Mouse (Mus musculus) forebrain, embryonic 15.5 days (tissue): ENCODE results near the gene Capn10. TPM values are rescaled to one million over a fixed set of nuclear protein-coding genes. Genes with fewer than 3 reads are reported as not detected.

Experiments used
- ATAC-seq: fragments of 200-750 bp; cut with Nextera tagmentation; replicated peaks from 2 replicates; pipeline ENCODE4 v1.8.0; 2017; ENCODE audit warnings: mild to moderate bottlenecking, moderate TSS enrichment, moderate library complexity
- H3K27ac ChIP-seq: fragments of 300-500 bp; sonication (generic); replicated peaks from 2 replicates; pipeline ENCODE4 v1.5.1; 2015; ENCODE audit warnings: mild to moderate bottlenecking, inconsistent platforms
- H3K27me3 ChIP-seq: fragments of 300-500 bp; sonication (generic); 2 replicates; pipeline ENCODE4 v1.6.1; 2015; ENCODE audit warnings: inconsistent platforms
- H3K36me3 ChIP-seq: fragments of 300-500 bp; sonication (generic); 2 replicates; pipeline ENCODE4 v1.6.1; 2015; ENCODE audit warnings: mild to moderate bottlenecking, inconsistent platforms
- H3K4me1 ChIP-seq: fragments of 300-500 bp; sonication (generic); 2 replicates; pipeline ENCODE4 v1.6.1; 2015; ENCODE audit warnings: inconsistent platforms
- H3K4me2 ChIP-seq: fragments of 300-500 bp; sonication (generic); replicated peaks from 2 replicates; pipeline ENCODE4 v1.6.1; 2015; ENCODE audit warnings: mild to moderate bottlenecking, inconsistent platforms
- H3K4me3 ChIP-seq: fragments of 300-500 bp; sonication (generic); 2 replicates; pipeline ENCODE4 v1.5.1; 2015; ENCODE audit warnings: mild to moderate bottlenecking, inconsistent platforms
- H3K9ac ChIP-seq: fragments of 300-500 bp; sonication (generic); replicated peaks from 2 replicates; pipeline ENCODE4 v1.6.1; 2015; ENCODE audit warnings: mild to moderate bottlenecking, inconsistent platforms
- H3K9me3 ChIP-seq: fragments of 300-500 bp; sonication (generic); 2 replicates; pipeline ENCODE4 v1.6.1; 2016; ENCODE audit warnings: inconsistent platforms
- WGBS: fragments of 180-500 bp; shearing (Covaris S2); methylation state at CpG from one replicate; pipeline ENCODE4 v1.1.7; 2015; ENCODE audit warnings: mixed read lengths; 5-methylcytosine and 5-hydroxymethylcytosine counted together
- polyA plus RNA-seq: library from polyadenylated mRNA; unstranded; fragments of >200 nt; fragmentation: Nextera tagmentation; extraction: Ambion mirVana; gene quantifications from 2 replicates; pipeline ENCODE4 v1.2.1, GENCODE M21; 2015

Gene Capn10
- polyA plus RNA-seq, 1 experiment from 2014 or later = 67.5 TPM

GRCm38 (mm10) chr1:92930171-92930706 is 3.9 kb upstream of the Capn10 start:
- Histone ChIP-seq H3K4me3 (no peak overlapping the region), H3K4me2 (no peak overlapping the region), H3K9me3 (no peaks in the 10 kb centered on the region), H3K27me3 (no peaks in the 10 kb centered on the region), H3K27ac (no peak overlapping the region), H3K9ac (no peak overlapping the region), H3K36me3 (no peaks in the 10 kb centered on the region), H3K4me1 (peaks cover 9% of the 10 kb centered on the region)
- ATAC-seq = no peak
- WGBS = 14% methylated on average over 1 of the region's 1 CpGs

DNA sequence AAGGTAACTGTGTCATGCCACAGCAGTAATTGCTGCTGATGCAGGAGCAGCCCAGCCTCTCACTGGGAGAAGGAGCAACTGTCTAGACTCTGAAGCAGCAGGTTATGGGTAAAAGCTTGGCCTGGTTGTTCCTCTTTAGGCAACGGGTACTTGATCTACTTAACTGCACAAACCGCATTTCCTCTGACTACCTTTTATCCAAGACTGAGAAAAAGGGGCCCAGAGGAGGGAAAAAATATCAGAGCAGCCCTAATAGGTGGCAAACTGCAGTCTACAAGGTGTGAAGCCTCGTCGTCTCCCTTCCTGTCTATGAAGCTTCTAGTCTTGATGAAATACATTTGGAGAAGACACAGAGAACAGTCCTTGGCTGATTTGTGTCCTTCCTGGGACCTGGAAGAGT is 565 bp upstream of the Capn10 start:
- peak overlapping the region; percentile 83 for H3K9ac ChIP-seq
- peak overlapping the region; percentile 80 for H3K4me2 ChIP-seq
- H3K9me3 ChIP-seq = no peaks in the 10 kb centered on the region
- peaks cover 7% of the 10 kb centered on the region; the same call in 1 of the 2 replicates for H3K36me3 ChIP-seq
- H3K27ac ChIP-seq = peak overlapping the region; percentile 98
- no peaks in the 10 kb centered on the region for H3K27me3 ChIP-seq
- ATAC-seq = no peak
- peak overlapping the region; percentile 81 for H3K4me3 ChIP-seq
- H3K4me1 ChIP-seq = peaks cover 30% of the 10 kb centered on the region
- 73% methylated on average over 4 of the region's 4 CpGs for WGBS

- ATAC-seq = no peak
- no peaks in the 10 kb centered on the region for H3K9me3 ChIP-seq
- 13% methylated on average over 10 of the region's 10 CpGs for WGBS
- H3K4me1 ChIP-seq = peaks cover 30% of the 10 kb centered on the region
- peaks cover 22% of the 10 kb centered on the region for H3K36me3 ChIP-seq
- H3K4me3 ChIP-seq = peak overlapping the region; percentile 81
- peak overlapping the region; percentile 98 for H3K27ac ChIP-seq
- H3K9ac ChIP-seq = peak overlapping the region; percentile 83
- H3K27me3 ChIP-seq = no peaks in the 10 kb centered on the region
- H3K4me2 ChIP-seq = peak overlapping the region; percentile 80
These were observed 1.1 kb downstream of the Capn10 start for GRCm38 (mm10) chr1:92935054-92935962.

- ATAC-seq = no peak
- peaks cover 28% of the 10 kb centered on the region for H3K36me3 ChIP-seq
- H3K4me3 ChIP-seq = peak overlapping the region; percentile 81
- H3K4me1 ChIP-seq = peaks cover 30% of the 10 kb centered on the region
- H3K4me2 ChIP-seq = peak overlapping the region; percentile 80
- H3K27me3 ChIP-seq = no peaks in the 10 kb centered on the region
- WGBS = 53% methylated on average over 2 of the region's 2 CpGs
- peak overlapping the region; percentile 44 for H3K27ac ChIP-seq
- peak overlapping the region; percentile 83 for H3K9ac ChIP-seq
- no peaks in the 10 kb centered on the region for H3K9me3 ChIP-seq
These were observed 1.8 kb downstream of the Capn10 start for GRCm38 (mm10) chr1:92935977-92936376.

- Histone ChIP-seq H3K4me2 (peak overlapping the region; percentile 80), H3K4me1 (peaks cover 30% of the 10 kb centered on the region), H3K4me3 (peak overlapping the region; percentile 81; the same call in 1 of the 2 replicates), H3K27ac (no peak overlapping the region), H3K27me3 (no peaks in the 10 kb centered on the region), H3K36me3 (peaks cover 29% of the 10 kb centered on the region), H3K9me3 (no peaks in the 10 kb centered on the region), H3K9ac (peak overlapping the region; percentile 26)
- ATAC-seq = no peak
- WGBS = 85% methylated on average over 3 of the region's 3 CpGs
These were observed 2.3 kb downstream of the Capn10 start for GRCm38 (mm10) chr1:92936467-92936866.

GRCm38 (mm10) chr1:92937797-92938196 is 3.6 kb downstream of the Capn10 start:
- H3K9ac ChIP-seq = no peak overlapping the region
- ATAC-seq = no peak

DNA sequence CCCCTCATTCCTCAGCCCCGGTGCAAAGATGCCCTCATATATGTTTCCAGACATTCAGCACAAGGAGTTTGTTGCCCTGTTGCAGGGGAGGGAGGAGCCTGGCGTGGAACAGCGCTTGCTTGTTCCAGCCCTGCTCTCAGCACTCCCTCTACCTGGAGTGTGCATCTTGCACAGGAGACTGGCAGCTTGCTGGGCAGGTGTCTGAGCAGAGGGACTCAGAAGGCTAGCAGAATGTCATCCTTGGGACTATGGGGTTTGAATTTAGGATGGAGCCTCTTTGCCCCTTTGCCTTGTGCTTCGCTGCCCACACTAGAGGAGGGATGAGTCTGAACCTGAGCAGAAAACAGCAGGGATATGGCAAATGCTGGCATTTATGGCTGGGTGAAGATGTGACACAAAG is 5.6 kb downstream of the Capn10 start:
- peaks cover 24% of the 10 kb centered on the region for H3K4me1 ChIP-seq
- no peak for ATAC-seq
- WGBS = 95% methylated on average over 4 of the region's 4 CpGs

More at GRCm38 (mm10) chr1:92937797-92938196, 3.6 kb downstream of the Capn10 start:
- Histone ChIP-seq H3K4me3 (no peak overlapping the region), H3K27ac (no peak overlapping the region), H3K36me3 (peaks cover 39% of the 10 kb centered on the region), H3K27me3 (no peaks in the 10 kb centered on the region), H3K4me1 (peaks cover 30% of the 10 kb centered on the region), H3K9me3 (no peaks in the 10 kb centered on the region), H3K4me2 (no peak overlapping the region)
- WGBS = 91% methylated on average over 3 of the region's 3 CpGs

GRCm38 (mm10) chr1:92943219-92943989 is 9.2 kb downstream of the Capn10 start:
- Histone ChIP-seq H3K4me3 (no peak overlapping the region), H3K36me3 (peaks cover 85% of the 10 kb centered on the region), H3K4me1 (no peaks in the 10 kb centered on the region), H3K27me3 (no peaks in the 10 kb centered on the region), H3K9ac (no peak overlapping the region), H3K9me3 (no peaks in the 10 kb centered on the region), H3K4me2 (no peak overlapping the region), H3K27ac (no peak overlapping the region)
- 92% methylated on average over 19 of the region's 19 CpGs for WGBS
- ATAC-seq = no peak

More for the DNA sequence above, 5.6 kb downstream of the Capn10 start:
- Histone ChIP-seq H3K27me3 (no peaks in the 10 kb centered on the region), H3K4me3 (no peak overlapping the region), H3K27ac (no peak overlapping the region), H3K9me3 (no peaks in the 10 kb centered on the region), H3K4me2 (no peak overlapping the region), H3K36me3 (peaks cover 56% of the 10 kb centered on the region), H3K9ac (no peak overlapping the region)

GRCm38 (mm10) chr1:92947966-92948365 is 13.8 kb downstream of the Capn10 start:
- H3K36me3 ChIP-seq = peaks cover 55% of the 10 kb centered on the region
- no peaks in the 10 kb centered on the region for H3K27me3 ChIP-seq
- H3K4me3 ChIP-seq = no peak overlapping the region
- H3K9me3 ChIP-seq = no peaks in the 10 kb centered on the region
- no peak overlapping the region for H3K9ac ChIP-seq
- no peak for ATAC-seq
- no peak overlapping the region for H3K4me2 ChIP-seq
- H3K4me1 ChIP-seq = no peaks in the 10 kb centered on the region
- WGBS = 98% methylated on average over 3 of the region's 3 CpGs
- no peak overlapping the region for H3K27ac ChIP-seq

DNA sequence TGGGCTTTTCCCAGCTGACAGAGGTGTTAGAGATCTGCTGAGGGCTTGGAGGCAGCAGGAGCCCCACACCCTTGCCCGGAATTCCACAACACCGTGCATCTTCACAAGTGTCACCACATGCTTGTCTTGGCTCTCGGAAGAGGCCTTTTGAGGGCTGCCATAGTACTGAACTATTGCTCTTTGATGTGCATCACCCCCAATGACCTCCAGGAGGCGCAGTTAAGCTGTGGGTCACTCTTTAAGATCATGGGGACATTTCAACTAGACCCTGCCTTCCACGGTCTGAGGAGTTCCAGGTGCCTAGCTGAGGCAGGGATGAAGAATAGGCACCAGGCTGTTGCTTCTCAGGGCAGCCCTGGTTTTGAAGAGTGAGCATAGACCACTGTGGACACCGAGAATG is 15.2 kb downstream of the Capn10 start:
- H3K36me3 ChIP-seq = peaks cover 40% of the 10 kb centered on the region
- no peak overlapping the region for H3K4me3 ChIP-seq

GRCm38 (mm10) chr1:92950607-92951006 is 16.4 kb downstream of the Capn10 start, which contains the start of gene Gpr35:
Gene Gpr35 (plus strand): TSS chr1:92950865.
- WGBS = 85% methylated on average over 5 of the region's 5 CpGs
- H3K36me3 ChIP-seq = peaks cover 28% of the 10 kb centered on the region
- H3K4me2 ChIP-seq = no peak within 1 kb of the TSS
- H3K9me3 ChIP-seq = no peaks in the 10 kb centered on the region
- no peaks in the 10 kb centered on the region for H3K27me3 ChIP-seq
- H3K4me1 ChIP-seq = no peaks in the 10 kb centered on the region
- no peak within 1 kb of the TSS for H3K9ac ChIP-seq
- no peak within 1 kb of the TSS for H3K4me3 ChIP-seq
- no peak for ATAC-seq
- no peak within 1 kb of the TSS for H3K27ac ChIP-seq

More for the DNA sequence above, 15.2 kb downstream of the Capn10 start:
- WGBS = 62% methylated on average over 6 of the region's 6 CpGs
- no peaks in the 10 kb centered on the region for H3K9me3 ChIP-seq
- no peaks in the 10 kb centered on the region for H3K27me3 ChIP-seq
- no peaks in the 10 kb centered on the region for H3K4me1 ChIP-seq
- H3K4me2 ChIP-seq = no peak overlapping the region
- H3K27ac ChIP-seq = no peak overlapping the region
- ATAC-seq = no peak
- H3K9ac ChIP-seq = no peak overlapping the region

DNA sequence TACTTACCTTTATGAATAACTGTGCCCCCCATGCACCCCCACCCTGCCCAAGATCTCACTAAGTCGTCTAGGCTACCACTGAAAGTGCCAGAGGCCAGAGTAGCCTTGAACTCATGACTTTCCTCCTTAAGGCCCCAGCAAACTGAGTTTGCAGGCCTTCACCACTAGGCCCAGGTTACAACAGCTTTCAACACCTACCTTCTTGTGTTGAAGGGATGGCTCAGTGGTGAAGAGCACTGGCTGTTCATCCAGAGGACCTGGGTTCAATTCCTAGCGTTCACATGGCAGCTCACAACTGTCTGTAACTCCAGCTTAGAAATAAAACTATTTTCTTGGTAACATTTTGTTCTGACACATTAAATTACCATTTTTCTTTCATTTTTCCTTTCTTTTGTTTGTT is 19.5 kb downstream of the Capn10 start:
- H3K27me3 ChIP-seq = no peaks in the 10 kb centered on the region
- no peak overlapping the region for H3K4me2 ChIP-seq
- H3K9ac ChIP-seq = no peak overlapping the region
- H3K36me3 ChIP-seq = peaks cover 2% of the 10 kb centered on the region; the same call in 1 of the 2 replicates
- H3K27ac ChIP-seq = no peak overlapping the region
- ATAC-seq = no peak
- H3K4me3 ChIP-seq = no peak overlapping the region
- no peaks in the 10 kb centered on the region for H3K9me3 ChIP-seq
- H3K4me1 ChIP-seq = no peaks in the 10 kb centered on the region
- 73% methylated on average over 2 of the region's 2 CpGs for WGBS
